Mouse (Mus musculus): ENCODE data around the gene Ppp1r9a. TPM values are rescaled to one million over a fixed set of nuclear protein-coding genes. Genes with fewer than 3 reads are reported as not detected.
A peak's percentile ranks its signal among the peaks of the same experiment; 100 is the strongest.

Ppp1r9a gene
- polyA plus RNA-seq, 1 experiment from 2014 or later, result 49.3 TPM

DNA sequence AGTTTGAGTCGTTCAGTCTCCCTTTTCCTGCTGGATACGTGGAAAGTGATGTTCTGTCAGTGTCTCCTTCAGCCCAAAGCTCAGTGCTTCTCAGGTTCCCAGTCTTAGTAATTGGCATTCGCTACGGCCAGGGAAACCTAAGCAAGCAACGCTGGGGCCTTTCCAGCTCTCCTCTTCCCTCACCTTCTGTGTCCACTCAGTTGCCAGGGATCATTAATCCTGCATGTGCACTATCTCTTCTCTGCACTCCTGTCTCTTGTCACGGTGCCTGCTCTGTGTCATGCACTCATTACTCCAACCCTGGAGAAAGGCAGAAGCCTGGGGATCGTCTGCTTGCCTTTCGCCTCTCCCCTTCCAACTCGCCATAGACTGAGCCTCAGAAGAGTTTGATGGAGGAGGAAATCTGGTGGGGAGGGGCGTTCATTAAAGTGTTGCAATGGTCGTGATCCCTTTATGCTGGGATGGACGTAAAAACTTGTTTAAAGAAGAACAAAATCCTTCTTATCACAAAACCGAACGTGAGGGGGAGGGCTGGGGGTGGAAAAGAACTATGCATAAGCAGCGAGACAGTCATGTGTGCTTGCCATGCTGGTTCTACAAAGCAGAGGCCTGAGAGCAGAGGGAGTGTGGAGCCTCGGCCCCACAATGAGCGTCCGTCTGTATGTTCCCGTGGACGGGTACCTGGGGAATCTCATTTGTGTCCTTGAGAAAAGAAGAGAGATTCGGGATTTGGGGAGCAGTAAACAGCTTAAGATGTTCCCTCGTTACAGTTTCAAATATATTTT is 103.0 kb downstream of the Ppp1r9a start:
- H3K27ac ChIP-seq (replicated peaks; ENCODE audit: low read depth, low read length), result no peak overlapping the region
- H3K27me3 ChIP-seq (ENCODE audit: control insufficient read depth, insufficient read depth, low read length), result no peaks in the 10 kb centered on the region
- no peaks in the 10 kb centered on the region for H3K36me3 ChIP-seq (ENCODE audit: control insufficient read depth, insufficient read depth, low read length)
- H3K4me1 ChIP-seq (ENCODE audit: control insufficient read depth, insufficient read depth, low read length), result peaks cover under 1% of the 10 kb centered on the region; the same call in 1 of the 2 replicates
- ATAC-seq (ENCODE audit: low FRiP score, low TSS enrichment) (no peak), DNase-seq (no peak)
- no peak overlapping the region for H3K9ac ChIP-seq (replicated peaks; ENCODE audit: low read length)
- no peak overlapping the region for H3K4me2 ChIP-seq (ENCODE audit: low read length)
- WGBS, result 57% methylated on average over 22 of the region's 22 CpGs
- H3K4me3 ChIP-seq (replicated peaks; ENCODE audit: low read depth, low read length), result no peak overlapping the region
- H3K9me3 ChIP-seq (ENCODE audit: control insufficient read depth, low read length), result no peaks in the 10 kb centered on the region

DNA sequence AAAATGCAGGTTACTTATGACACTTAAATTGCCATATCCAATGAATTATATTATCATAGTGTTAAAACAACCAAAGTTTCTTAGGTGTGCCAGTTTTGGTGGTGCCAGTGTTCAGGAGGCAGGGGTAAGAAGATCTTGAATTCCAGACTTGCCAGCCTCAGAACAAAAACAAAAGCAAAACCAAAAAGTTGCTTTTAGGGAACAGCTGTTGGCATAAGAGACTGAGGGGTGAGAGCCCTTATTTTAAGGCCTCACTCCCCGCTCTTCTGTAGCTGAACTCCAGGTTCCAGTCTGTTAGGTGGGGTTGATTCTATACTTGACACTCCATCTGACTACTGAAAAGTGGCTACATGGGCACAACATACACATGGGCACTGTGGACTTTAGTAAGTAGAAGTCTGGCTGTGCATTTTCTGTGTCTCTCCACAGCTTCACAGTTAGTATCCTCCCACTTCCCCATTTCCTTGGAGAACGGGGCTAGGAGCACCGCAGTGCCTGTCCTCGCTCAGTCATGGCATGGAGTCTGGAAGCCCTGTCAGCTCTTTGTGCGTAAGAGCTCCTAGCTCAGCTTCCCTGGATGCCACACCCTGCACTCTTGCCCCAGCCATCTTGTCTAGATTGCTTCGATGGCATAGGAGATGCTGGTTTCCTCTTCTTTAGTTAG is 103.7 kb downstream of the Ppp1r9a start:
- H3K27ac ChIP-seq (replicated peaks; ENCODE audit: low read depth, low read length), result no peak overlapping the region
- DNase-seq (no peak), ATAC-seq (ENCODE audit: low FRiP score, low TSS enrichment) (no peak)
- H3K9me3 ChIP-seq (ENCODE audit: control insufficient read depth, low read length), result no peaks in the 10 kb centered on the region
- H3K4me3 ChIP-seq (replicated peaks; ENCODE audit: low read depth, low read length), result no peak overlapping the region
- no peak overlapping the region for H3K9ac ChIP-seq (replicated peaks; ENCODE audit: low read length)
- peaks cover 4% of the 10 kb centered on the region; the same call in 1 of the 2 replicates for H3K4me1 ChIP-seq (ENCODE audit: control insufficient read depth, insufficient read depth, low read length)
- no peaks in the 10 kb centered on the region for H3K27me3 ChIP-seq (ENCODE audit: control insufficient read depth, insufficient read depth, low read length)
- no peaks in the 10 kb centered on the region for H3K36me3 ChIP-seq (ENCODE audit: control insufficient read depth, insufficient read depth, low read length)
- WGBS, result 87% methylated on average over 6 of the region's 6 CpGs
- H3K4me2 ChIP-seq (ENCODE audit: low read length), result no peak overlapping the region

DNA sequence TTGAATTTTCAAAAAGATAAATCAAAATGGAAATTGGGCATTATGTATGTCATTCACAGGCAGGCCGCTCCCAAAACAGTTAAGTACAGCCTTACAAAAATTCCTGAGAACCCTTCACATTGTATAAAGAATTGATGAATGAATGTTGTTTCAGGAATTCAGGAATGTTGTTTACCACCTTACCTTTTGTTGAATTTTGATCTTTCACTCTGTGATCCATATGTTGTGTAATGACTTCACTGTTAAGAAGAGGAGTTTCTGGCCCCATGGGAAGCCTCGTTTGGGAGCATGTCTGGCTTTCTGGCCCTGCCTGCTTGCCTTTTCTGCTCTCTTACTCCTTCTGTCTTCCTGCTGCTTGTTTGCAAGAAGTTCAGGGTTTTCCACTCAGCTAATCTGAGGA is 105.4 kb downstream of the Ppp1r9a start:
- 56% methylated on average over 2 of the region's 2 CpGs for WGBS
- H3K27ac ChIP-seq (replicated peaks; ENCODE audit: low read depth, low read length), result no peak overlapping the region
- H3K9me3 ChIP-seq (ENCODE audit: control insufficient read depth, low read length), result no peaks in the 10 kb centered on the region
- ATAC-seq (ENCODE audit: low FRiP score, low TSS enrichment) (no peak), DNase-seq (no peak)
- no peaks in the 10 kb centered on the region for H3K27me3 ChIP-seq (ENCODE audit: control insufficient read depth, insufficient read depth, low read length)
- no peak overlapping the region for H3K9ac ChIP-seq (replicated peaks; ENCODE audit: low read length)
- peaks cover 13% of the 10 kb centered on the region; the same call in 1 of the 2 replicates for H3K4me1 ChIP-seq (ENCODE audit: control insufficient read depth, insufficient read depth, low read length)
- H3K4me3 ChIP-seq (replicated peaks; ENCODE audit: low read depth, low read length), result no peak overlapping the region
- no peak overlapping the region for H3K4me2 ChIP-seq (ENCODE audit: low read length)
- no peaks in the 10 kb centered on the region for H3K36me3 ChIP-seq (ENCODE audit: control insufficient read depth, insufficient read depth, low read length)

DNA sequence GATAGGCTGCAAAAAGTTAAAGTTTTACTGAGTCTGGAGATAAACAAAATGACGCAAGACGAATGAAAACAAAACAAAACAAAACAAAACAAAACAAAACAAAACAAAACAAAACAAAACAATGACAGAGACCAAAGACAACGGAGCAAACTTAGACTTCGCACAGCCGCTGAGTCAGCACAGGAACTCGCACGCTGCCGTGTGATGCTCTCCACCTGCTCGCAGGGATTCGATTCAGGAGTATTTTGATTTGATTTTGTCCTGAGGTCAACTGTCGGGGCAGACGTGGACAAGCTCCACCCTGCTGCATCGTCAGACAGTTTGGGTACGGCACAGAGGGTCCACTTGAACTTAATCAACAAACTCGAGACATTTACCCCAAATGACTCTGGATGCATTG is 105.9 kb downstream of the Ppp1r9a start:
- H3K4me1 ChIP-seq (ENCODE audit: control insufficient read depth, insufficient read depth, low read length), result peaks cover 13% of the 10 kb centered on the region; the same call in 1 of the 2 replicates
- H3K27ac ChIP-seq (replicated peaks; ENCODE audit: low read depth, low read length), result no peak overlapping the region
- H3K4me2 ChIP-seq (ENCODE audit: low read length), result no peak overlapping the region
- WGBS, result 88% methylated on average over 15 of the region's 15 CpGs
- ATAC-seq (ENCODE audit: low FRiP score, low TSS enrichment) (no peak), DNase-seq (no peak)
- H3K9me3 ChIP-seq (ENCODE audit: control insufficient read depth, low read length), result no peaks in the 10 kb centered on the region
- no peaks in the 10 kb centered on the region for H3K36me3 ChIP-seq (ENCODE audit: control insufficient read depth, insufficient read depth, low read length)
- no peak overlapping the region for H3K9ac ChIP-seq (replicated peaks; ENCODE audit: low read length)
- no peak overlapping the region for H3K4me3 ChIP-seq (replicated peaks; ENCODE audit: low read depth, low read length)
- H3K27me3 ChIP-seq (ENCODE audit: control insufficient read depth, insufficient read depth, low read length), result no peaks in the 10 kb centered on the region

DNA sequence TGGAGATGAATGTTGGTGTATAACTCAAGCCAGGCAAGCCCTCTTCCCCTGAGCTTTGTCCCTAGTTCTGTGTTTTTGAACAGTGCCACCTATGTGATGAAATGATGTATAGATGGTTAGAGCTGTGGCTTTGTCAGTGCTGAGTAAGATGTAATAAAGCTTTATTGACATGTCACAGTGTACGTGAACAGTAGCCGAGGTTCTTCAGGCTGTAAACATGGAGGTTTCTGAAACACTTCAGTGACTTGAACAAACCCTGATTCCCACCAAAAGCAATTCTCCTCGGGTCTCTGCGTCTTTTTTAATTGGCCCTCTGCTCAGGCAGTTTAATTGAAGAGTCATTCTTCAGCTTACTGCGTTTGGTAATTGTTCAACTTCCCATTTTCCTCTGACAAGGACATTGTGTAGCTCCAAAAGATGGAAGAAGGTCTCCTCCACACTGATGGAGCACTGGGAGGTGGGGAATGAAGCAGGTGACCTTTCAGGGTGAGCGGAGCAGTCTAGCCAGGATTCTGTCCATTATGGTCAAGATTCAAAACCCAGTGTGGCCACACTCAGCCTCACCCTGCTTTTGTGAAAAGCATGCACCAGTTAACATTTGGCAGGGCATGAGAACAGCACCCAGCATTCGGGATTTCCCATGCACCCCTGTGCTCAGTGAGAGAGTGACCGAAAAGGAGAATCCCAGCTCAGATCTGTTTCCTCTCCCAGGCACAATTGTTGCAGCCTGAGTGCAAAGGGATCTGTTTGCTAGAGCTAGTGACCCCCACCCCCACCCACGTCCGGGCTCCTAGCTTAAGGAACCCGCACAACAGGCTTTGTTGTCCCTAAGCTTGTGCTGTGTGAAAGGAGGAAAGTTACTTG is 108.1 kb downstream of the Ppp1r9a start:
- Histone ChIP-seq H3K36me3 (ENCODE audit: control insufficient read depth, insufficient read depth, low read length) (no peaks in the 10 kb centered on the region), H3K27ac (replicated peaks; ENCODE audit: low read depth, low read length) (no peak overlapping the region), H3K4me3 (replicated peaks; ENCODE audit: low read depth, low read length) (no peak overlapping the region), H3K9ac (replicated peaks; ENCODE audit: low read length) (no peak overlapping the region), H3K9me3 (ENCODE audit: control insufficient read depth, low read length) (no peaks in the 10 kb centered on the region), H3K4me2 (ENCODE audit: low read length) (peak overlapping the region; percentile 3; the same call in 1 of the 2 replicates), H3K4me1 (ENCODE audit: control insufficient read depth, insufficient read depth, low read length) (peaks cover 13% of the 10 kb centered on the region; the same call in 1 of the 2 replicates), H3K27me3 (ENCODE audit: control insufficient read depth, insufficient read depth, low read length) (no peaks in the 10 kb centered on the region)
- ATAC-seq (ENCODE audit: low FRiP score, low TSS enrichment) (no peak), DNase-seq (peak; percentile 26)
- WGBS, result 15% methylated on average over 11 of the region's 11 CpGs

DNA sequence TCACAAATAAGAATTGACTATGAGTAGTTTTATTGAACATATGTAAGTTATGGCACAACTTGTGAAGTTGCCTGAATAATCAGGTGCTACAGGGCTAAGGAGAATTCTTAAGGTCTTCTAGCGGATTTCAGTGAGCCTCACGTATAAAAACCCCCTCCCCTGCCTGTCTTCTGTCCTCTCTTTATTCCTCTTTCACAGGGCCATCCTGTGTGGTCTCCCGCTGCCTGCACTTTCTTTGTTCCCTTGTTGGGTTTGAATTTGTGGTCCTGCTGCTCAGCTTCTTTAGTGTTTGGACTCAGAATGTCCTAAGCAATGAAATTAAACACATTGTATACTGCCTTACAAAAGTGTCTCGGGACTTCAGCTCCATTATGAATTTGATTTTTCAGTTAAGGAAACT is 110.1 kb downstream of the Ppp1r9a start:
- ATAC-seq (ENCODE audit: low FRiP score, low TSS enrichment) (no peak), DNase-seq (peak; percentile 26)
- WGBS, result 12% methylated on average over 4 of the region's 4 CpGs
- Histone ChIP-seq H3K27me3 (ENCODE audit: control insufficient read depth, insufficient read depth, low read length) (no peaks in the 10 kb centered on the region), H3K4me3 (replicated peaks; ENCODE audit: low read depth, low read length) (no peak overlapping the region), H3K9ac (replicated peaks; ENCODE audit: low read length) (no peak overlapping the region), H3K9me3 (ENCODE audit: control insufficient read depth, low read length) (no peaks in the 10 kb centered on the region), H3K4me2 (ENCODE audit: low read length) (no peak overlapping the region), H3K4me1 (ENCODE audit: control insufficient read depth, insufficient read depth, low read length) (peaks cover 13% of the 10 kb centered on the region; the same call in 1 of the 2 replicates), H3K36me3 (ENCODE audit: control insufficient read depth, insufficient read depth, low read length) (no peaks in the 10 kb centered on the region), H3K27ac (replicated peaks; ENCODE audit: low read depth, low read length) (no peak overlapping the region)

DNA sequence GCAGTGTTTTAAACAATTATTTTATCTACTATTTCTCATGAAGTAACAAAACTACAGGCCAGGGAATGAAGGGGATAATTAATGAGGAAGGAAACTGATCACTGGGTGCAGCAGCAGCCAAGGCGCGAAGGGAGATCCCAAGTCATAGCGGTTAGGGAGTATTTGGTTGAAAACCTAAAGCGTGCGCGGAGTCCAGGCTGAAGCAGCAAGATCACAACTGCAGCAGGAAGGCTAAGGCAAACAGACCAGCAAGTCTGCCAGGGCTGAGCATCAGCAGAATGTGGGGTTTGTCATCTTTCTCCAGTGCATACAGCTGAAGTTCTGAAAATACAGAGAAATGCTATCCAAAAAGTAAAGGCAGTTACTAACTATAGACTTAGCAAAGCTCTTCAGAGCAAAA is 111.8 kb downstream of the Ppp1r9a start:
- ATAC-seq (ENCODE audit: low FRiP score, low TSS enrichment) (no peak), DNase-seq (no peak)
- Histone ChIP-seq H3K4me2 (ENCODE audit: low read length) (no peak overlapping the region), H3K4me1 (ENCODE audit: control insufficient read depth, insufficient read depth, low read length) (peaks cover 13% of the 10 kb centered on the region; the same call in 1 of the 2 replicates), H3K36me3 (ENCODE audit: control insufficient read depth, insufficient read depth, low read length) (no peaks in the 10 kb centered on the region), H3K4me3 (replicated peaks; ENCODE audit: low read depth, low read length) (no peak overlapping the region), H3K27me3 (ENCODE audit: control insufficient read depth, insufficient read depth, low read length) (no peaks in the 10 kb centered on the region), H3K27ac (replicated peaks; ENCODE audit: low read depth, low read length) (no peak overlapping the region), H3K9me3 (ENCODE audit: control insufficient read depth, low read length) (no peaks in the 10 kb centered on the region), H3K9ac (replicated peaks; ENCODE audit: low read length) (no peak overlapping the region)
- 94% methylated on average over 6 of the region's 6 CpGs for WGBS

DNA sequence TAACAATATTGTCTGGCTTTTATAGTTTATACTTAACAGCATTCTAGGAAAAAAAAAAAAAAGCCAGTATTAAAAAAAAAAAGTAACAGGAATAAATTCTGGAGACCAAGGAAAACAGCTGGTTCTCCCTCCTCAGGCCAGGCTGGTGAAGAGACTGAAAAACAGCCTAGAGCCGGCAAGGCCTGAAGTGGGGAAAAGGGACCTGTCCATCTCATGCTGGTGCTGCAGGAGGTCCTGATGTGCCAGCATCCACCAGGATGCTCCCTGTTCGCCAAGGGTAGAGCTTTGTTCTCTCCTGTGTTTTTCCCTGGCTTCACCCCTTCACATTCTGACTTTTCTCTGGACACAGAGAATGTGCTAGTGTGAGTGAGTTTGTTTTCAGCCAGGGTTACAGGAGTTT is 112.5 kb downstream of the Ppp1r9a start:
- H3K4me1 ChIP-seq (ENCODE audit: control insufficient read depth, insufficient read depth, low read length), result peaks cover 13% of the 10 kb centered on the region; the same call in 1 of the 2 replicates
- no peak overlapping the region for H3K27ac ChIP-seq (replicated peaks; ENCODE audit: low read depth, low read length)
- H3K36me3 ChIP-seq (ENCODE audit: control insufficient read depth, insufficient read depth, low read length), result no peaks in the 10 kb centered on the region
- ATAC-seq (ENCODE audit: low FRiP score, low TSS enrichment) (no peak), DNase-seq (no peak)
- H3K4me3 ChIP-seq (replicated peaks; ENCODE audit: low read depth, low read length), result no peak overlapping the region
- no peak overlapping the region for H3K4me2 ChIP-seq (ENCODE audit: low read length)
- 82% methylated on average over 2 of the region's 2 CpGs for WGBS
- no peak overlapping the region for H3K9ac ChIP-seq (replicated peaks; ENCODE audit: low read length)
- no peaks in the 10 kb centered on the region for H3K27me3 ChIP-seq (ENCODE audit: control insufficient read depth, insufficient read depth, low read length)
- H3K9me3 ChIP-seq (ENCODE audit: control insufficient read depth, low read length), result no peaks in the 10 kb centered on the region
